Mouse (Mus musculus) heart, adult 2 months (tissue): ENCODE measurements around the gene Hnrnpf. TPM values are rescaled to one million over a fixed set of nuclear protein-coding genes. Genes with fewer than 3 reads are reported as not detected.
A peak's percentile ranks its signal among the peaks of the same experiment; 100 is the strongest.

Source experiments
- DNase-seq, 2 experiments: peaks; one replicate each; pipeline ENCODE4 v3.0.0; 2021
- H3K27ac ChIP-seq: fragments of 200-600 bp; 2 replicates; pipeline ENCODE4 v1.8.1; 2022
- H3K27me3 ChIP-seq: fragments of 200-500 bp; 2 replicates; pipeline ENCODE4 v1.6.1; 2012; ENCODE audit warnings: mild to moderate bottlenecking, low read length, inconsistent platforms, mixed read lengths; ENCODE audit not compliant: control insufficient read depth, insufficient read depth
- H3K36me3 ChIP-seq: fragments of 200-500 bp; 2 replicates; pipeline ENCODE4 v1.6.1; 2012; ENCODE audit warnings: low read length, inconsistent platforms; ENCODE audit not compliant: control insufficient read depth, insufficient read depth
- H3K4me1 ChIP-seq: fragments of 200-500 bp; 2 replicates; pipeline ENCODE4 v1.6.1; 2011; ENCODE audit warnings: low read length; ENCODE audit not compliant: control insufficient read depth, insufficient read depth
- H3K4me3 ChIP-seq: fragments of 200-600 bp; 2 replicates; pipeline ENCODE4 v1.8.1; 2022
- H3K79me2 ChIP-seq: fragments of 200-500 bp; replicated peaks from 2 replicates; pipeline ENCODE4 v1.6.1; 2012; ENCODE audit warnings: mild to moderate bottlenecking, inconsistent platforms, low read length, moderate library complexity, mixed read lengths; ENCODE audit not compliant: control insufficient read depth, insufficient read depth
- H3K9ac ChIP-seq: fragments of 200-500 bp; 2 replicates; pipeline ENCODE4 v1.6.1; 2012; ENCODE audit warnings: low read depth, mild to moderate bottlenecking, control low read depth, inconsistent platforms, low read length, mixed read lengths
- CTCF ChIP-seq: fragments of 200-600 bp; IDR thresholded peaks from 2 replicates; pipeline ENCODE4 v1.8.1; 2022; ENCODE audit warnings: antibody characterized with exemption, mild to moderate bottlenecking, moderate library complexity
- EP300 ChIP-seq: fragments of 200-500 bp; IDR thresholded peaks from 2 replicates; pipeline ENCODE4 v1.6.1; 2011; ENCODE audit warnings: low read depth, low read length, control low read depth; ENCODE audit not compliant: insufficient read depth
- POLR2A ChIP-seq: fragments of 200-500 bp; IDR thresholded peaks from 2 replicates; pipeline ENCODE4 v1.6.1; 2011; ENCODE audit warnings: mild to moderate bottlenecking, low read depth, low read length, control low read depth; ENCODE audit not compliant: insufficient read depth
- WGBS: fragments of 180-500 bp; shearing (Covaris S2); methylation state at CpG from one replicate; pipeline ENCODE4 v1.1.7; 2018; 5-methylcytosine and 5-hydroxymethylcytosine counted together
- intact Hi-C: fragments of 180-260 bp; cut with DNase I; formaldehyde crosslinking; loops from one replicate; pipeline ENCODE4 v1.15.1; 2025
- polyA plus RNA-seq: library from polyadenylated mRNA; depleted of rRNA; stranded (reverse); fragments of >200 nt; gene quantifications from 2 replicates; pipeline ENCODE4 v1.2.3, GENCODE M21; 2012
- total RNA-seq, 2 experiments: library from RNA; stranded (reverse); gene quantifications; 2 replicates each; pipeline ENCODE4 v1.2.3; 2021

Hnrnpf gene
- total and polyA plus RNA-seq, 3 experiments, result 66.1 to 192 (median 185) TPM

- intact Hi-C loops, result loop anchor here (1.0 to 2.0 kb wide), 2 partner anchors 38 kb away; partner anchors contain the start of gene Zfp637
- Histone ChIP-seq H3K36me3 (peaks cover 6% of the 10 kb centered on the region; the same call in 1 of the 2 replicates), H3K4me3 (peak overlapping the region; percentile 83), H3K27me3 (no peaks in the 10 kb centered on the region), H3K4me1 (0 out of 2 replicates have a peak, but pooled peaks cover 1% of the 10 kb centered on the region), H3K79me2 (no peaks in the 10 kb centered on the region), H3K9ac (peak overlapping the region; percentile 90), H3K27ac (peak overlapping the region; percentile 98)
- no peak for DNase-seq
- TF ChIP-seq POLR2A (peak; percentile 60; the same call in 1 of the 2 replicates), EP300 (peak; percentile 68; the same call in 1 of the 2 replicates), CTCF (no peak)
- 8% methylated on average over 26 of the region's 26 CpGs for WGBS
Observed at GRCm38 (mm10) chr6:117878700-117879407, 21.3 kb upstream of the Hnrnpf start.

GRCm38 (mm10) chr6:117879408-117880115 is 20.6 kb upstream of the Hnrnpf start:
- peak; percentile 99 for DNase-seq
- H3K36me3 ChIP-seq, result peaks cover 6% of the 10 kb centered on the region; the same call in 1 of the 2 replicates
- H3K27me3 ChIP-seq, result no peaks in the 10 kb centered on the region
- no peaks in the 10 kb centered on the region for H3K79me2 ChIP-seq
- intact Hi-C loops, result loop anchor here (1.0 to 2.0 kb wide), 3 partner anchors 27 to 39 kb away; partner anchors contain the start of gene Zfp637
- 0 out of 2 replicates have a peak, but pooled peaks cover 1% of the 10 kb centered on the region for H3K4me1 ChIP-seq
- peak overlapping the region; percentile 98 for H3K27ac ChIP-seq
- WGBS, result under 1% methylated on average over 67 of the region's 67 CpGs
- TF ChIP-seq CTCF, result no peak; the same call in 1 of the 2 replicates
- peak; percentile 57; the same call in 1 of the 2 replicates for TF ChIP-seq EP300
- peak; percentile 96 for TF ChIP-seq POLR2A
- peak overlapping the region; percentile 83 for H3K4me3 ChIP-seq
- peak overlapping the region; percentile 90 for H3K9ac ChIP-seq

GRCm38 (mm10) chr6:117880394-117880838 is 19.7 kb upstream of the Hnrnpf start:
- Histone ChIP-seq H3K4me3 (peak overlapping the region; percentile 83), H3K4me1 (0 out of 2 replicates have a peak, but pooled peaks cover 1% of the 10 kb centered on the region), H3K9ac (no peak overlapping the region), H3K79me2 (no peaks in the 10 kb centered on the region), H3K36me3 (peaks cover 6% of the 10 kb centered on the region; the same call in 1 of the 2 replicates), H3K27me3 (no peaks in the 10 kb centered on the region), H3K27ac (peak overlapping the region; percentile 98)
- WGBS, result 37% methylated on average over 3 of the region's 3 CpGs
- TF ChIP-seq EP300 (no peak), CTCF (no peak), POLR2A (no peak)
- no peak for DNase-seq
- intact Hi-C loops, result loop anchor here (1.0 kb wide), 1 partner anchor 26 kb away; no protein-coding TSS in a partner anchor

GRCm38 (mm10) chr6:117881229-117881628 is 18.9 kb upstream of the Hnrnpf start:
- DNase-seq, result no peak
- H3K9ac ChIP-seq, result no peak overlapping the region
- no peaks in the 10 kb centered on the region for H3K27me3 ChIP-seq
- peaks cover 6% of the 10 kb centered on the region; the same call in 1 of the 2 replicates for H3K36me3 ChIP-seq
- no peak overlapping the region for H3K4me3 ChIP-seq
- intact Hi-C loops, result no loop called here
- no peaks in the 10 kb centered on the region for H3K79me2 ChIP-seq
- TF ChIP-seq CTCF (no peak), POLR2A (no peak), EP300 (no peak)
- H3K4me1 ChIP-seq, result 0 out of 2 replicates have a peak, but pooled peaks cover 1% of the 10 kb centered on the region
- peak overlapping the region; percentile 98; the same call in 1 of the 2 replicates for H3K27ac ChIP-seq
- 83% methylated on average over 7 of the region's 7 CpGs for WGBS

GRCm38 (mm10) chr6:117881997-117882396 is 18.1 kb upstream of the Hnrnpf start:
- Histone ChIP-seq H3K9ac (no peak overlapping the region), H3K4me3 (no peak overlapping the region), H3K27me3 (no peaks in the 10 kb centered on the region), H3K36me3 (peaks cover 6% of the 10 kb centered on the region; the same call in 1 of the 2 replicates), H3K4me1 (0 out of 2 replicates have a peak, but pooled peaks cover 1% of the 10 kb centered on the region), H3K79me2 (no peaks in the 10 kb centered on the region), H3K27ac (no peak overlapping the region)
- 48% methylated on average over 7 of the region's 7 CpGs for WGBS
- TF ChIP-seq EP300 (no peak), CTCF (no peak), POLR2A (no peak)
- intact Hi-C loops, result no loop called here
- DNase-seq, result no peak
